Mouse (Mus musculus) adipocyte (in vitro differentiated cells): Measurements from ENCODE around the gene A830005F24Rik.
"Not testable (repeated sequence)": the region's sequence is repeated elsewhere in the genome, so short reads cannot be mapped to it uniquely, and the experiment has no call there.

Experiments
- DNase-seq: peaks from one replicate; pipeline ENCODE4 v3.0.0-alpha.2; 2016; ENCODE audit warnings: low spot score

A830005F24Rik gene

DNA sequence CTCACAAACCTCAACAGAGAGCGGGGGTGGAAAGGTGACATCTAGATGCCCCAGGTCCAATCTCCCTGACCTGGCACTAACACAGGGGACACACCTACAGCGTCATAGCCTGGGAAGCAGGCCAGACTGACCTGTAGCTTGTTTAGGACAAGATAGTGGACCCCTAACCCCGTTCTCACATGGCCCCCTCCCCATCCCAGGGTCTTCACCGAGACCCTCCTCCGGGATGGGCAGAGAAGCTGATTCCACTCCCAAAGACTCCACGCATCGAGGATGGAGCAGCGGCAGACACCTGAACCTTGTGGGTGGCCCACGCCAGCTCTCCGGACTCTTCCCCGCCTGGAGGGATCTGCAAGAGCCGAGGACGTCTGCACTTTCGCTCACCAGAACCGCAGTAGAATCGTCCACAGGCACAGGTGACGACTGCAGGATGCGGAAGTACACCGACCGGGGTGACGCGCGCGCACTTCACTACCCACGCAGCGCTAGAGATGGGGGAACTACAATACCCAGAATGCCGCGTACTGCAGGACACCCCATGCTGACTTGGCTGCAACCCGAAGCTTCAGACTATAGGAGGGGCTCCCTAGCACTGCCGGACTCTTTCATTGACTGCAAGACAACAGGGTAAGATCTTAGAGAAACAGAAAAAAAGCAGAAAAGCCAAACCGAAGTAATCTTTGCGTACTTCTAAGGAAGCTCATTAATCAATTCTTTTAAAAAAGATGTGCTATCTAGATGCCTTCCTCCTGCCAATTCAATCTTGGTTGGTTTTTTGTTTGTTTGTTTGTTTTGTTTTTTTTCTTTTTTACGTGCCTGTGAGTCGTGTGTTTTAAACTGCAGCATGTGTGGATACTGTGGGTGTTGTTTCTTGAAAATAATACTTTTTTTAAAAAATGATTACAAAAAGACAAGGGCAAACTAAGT, at the start of gene A830005F24Rik, which contains the start of gene Zfp169:
Gene A830005F24Rik (plus strand): TSS at position 568 of the 927 bp plus-strand sequence.
Gene Zfp169 (minus strand): TSS at position 449 of the 927 bp plus-strand sequence.
- peak; percentile 70 for DNase-seq

GRCm38 (mm10) chr13:48464170-48464569, 49.2 kb upstream of the A830005F24Rik start:
- peak; percentile 77 for DNase-seq

DNA sequence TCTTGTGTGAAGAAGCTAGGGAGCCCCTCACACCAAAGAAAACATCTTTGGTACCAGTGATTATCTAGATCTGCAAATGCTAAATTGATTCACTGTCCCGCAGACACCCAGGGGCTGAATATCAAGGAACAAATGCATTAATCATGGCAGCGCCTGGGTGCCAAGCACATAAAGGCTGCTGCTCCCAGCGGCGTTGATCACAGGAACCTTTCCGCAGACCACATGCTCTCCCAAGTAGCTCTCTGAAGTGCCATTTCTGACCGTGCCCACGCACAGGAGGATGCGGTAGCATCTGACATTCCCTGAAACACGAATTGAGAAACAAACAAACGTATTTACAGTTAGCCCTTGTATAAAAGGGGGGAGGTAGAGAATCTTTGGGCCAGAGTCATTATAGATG, 47.2 kb upstream of the A830005F24Rik start:
- no peak for DNase-seq

DNA sequence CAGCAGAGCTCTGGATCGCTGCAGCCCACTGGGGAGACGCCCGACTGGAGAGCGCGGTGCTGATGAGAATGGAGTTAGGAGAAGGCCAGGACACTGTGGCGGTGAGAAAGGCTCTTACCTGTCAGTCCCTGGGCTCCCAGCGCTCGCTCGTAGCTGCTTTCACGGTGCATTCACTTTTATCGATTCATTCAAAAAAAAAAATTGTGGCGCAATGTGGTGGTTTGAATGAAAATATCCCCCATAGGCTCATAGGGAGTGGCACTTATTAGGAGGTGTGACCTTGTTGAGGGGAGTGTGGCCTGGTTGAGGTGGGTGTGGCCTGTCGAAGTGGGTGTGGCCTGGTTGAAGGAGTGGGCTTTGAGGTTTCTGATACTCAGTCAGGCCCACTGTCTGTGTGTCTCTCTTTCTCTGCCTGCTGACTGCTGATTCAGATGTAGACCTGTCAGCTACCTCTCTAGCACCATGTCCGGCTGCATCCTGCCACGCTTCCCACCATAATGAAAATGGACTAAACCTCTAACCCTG, 44.7 kb upstream of the A830005F24Rik start:
- no peak for DNase-seq

- DNase-seq, result no peak
Observed at GRCm38 (mm10) chr13:48483606-48484005, 29.8 kb upstream of the A830005F24Rik start.

DNA sequence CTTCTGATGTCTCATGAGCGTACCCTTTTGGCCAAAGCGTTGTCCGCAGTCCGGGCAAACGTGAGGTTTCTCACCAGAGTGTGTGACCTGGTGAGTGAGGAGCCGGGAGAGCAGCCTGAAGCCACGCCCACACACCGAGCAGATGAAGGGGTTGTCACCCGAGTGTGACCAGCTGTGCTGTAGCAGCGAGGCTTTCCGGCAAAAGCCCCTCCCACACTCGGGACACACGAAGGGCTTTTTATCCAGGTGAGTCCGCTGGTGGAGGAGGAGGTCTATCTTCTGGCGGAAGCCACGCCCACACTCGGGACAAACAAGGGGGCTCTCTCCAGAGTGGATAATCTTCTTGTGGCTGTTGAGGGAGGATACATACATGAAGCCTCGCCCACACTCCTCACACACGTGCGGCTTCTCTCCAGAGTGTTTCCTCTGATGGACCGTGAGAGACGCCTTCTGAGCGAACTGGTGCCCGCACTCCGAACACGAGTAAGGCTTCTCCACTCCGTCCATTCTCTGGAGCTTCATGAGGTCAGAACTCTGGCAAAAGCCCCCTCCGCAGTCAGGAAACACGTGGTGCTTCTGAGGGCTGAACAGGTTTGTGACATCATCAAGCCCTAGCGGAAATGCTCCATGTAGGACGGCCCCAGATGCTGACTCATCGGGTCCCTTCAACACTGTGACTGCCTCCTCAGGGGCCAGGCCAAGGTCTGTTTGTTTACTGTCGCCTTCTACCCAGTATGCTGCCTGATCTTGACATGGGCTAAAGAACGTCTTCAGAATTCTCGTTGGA, 22.8 kb upstream of the A830005F24Rik start:
- no peak for DNase-seq

DNA sequence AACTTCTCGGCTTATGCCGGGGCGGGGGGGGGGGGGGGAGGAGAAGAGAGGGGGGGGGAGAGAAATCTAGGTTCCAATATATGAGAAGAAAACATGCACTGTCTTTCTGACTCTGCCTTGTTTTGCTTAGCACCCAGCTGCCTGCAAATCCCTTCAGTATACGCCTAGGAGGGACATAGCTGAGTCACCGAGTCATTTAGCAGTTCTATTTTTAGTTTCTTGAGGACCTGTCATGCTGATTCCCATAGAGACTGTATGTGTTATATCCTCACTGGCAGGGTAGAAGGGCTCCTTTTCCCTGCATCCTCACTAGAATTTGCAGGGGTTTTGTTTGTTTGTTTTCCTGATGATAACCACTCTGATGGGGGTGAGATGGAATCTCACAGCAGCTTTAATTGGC, 20.2 kb upstream of the A830005F24Rik start:
- DNase-seq, result peak; percentile 28

GRCm38 (mm10) chr13:48497693-48498221, 15.6 kb upstream of the A830005F24Rik start:
- peak; percentile 14 for DNase-seq

GRCm38 (mm10) chr13:48498676-48499075, 14.7 kb upstream of the A830005F24Rik start:
- no peak for DNase-seq

GRCm38 (mm10) chr13:48502422-48502821, 10.9 kb upstream of the A830005F24Rik start:
- DNase-seq, result no peak

- no peak for DNase-seq
Observed at GRCm38 (mm10) chr13:48508661-48509060, 4.7 kb upstream of the A830005F24Rik start.

DNA sequence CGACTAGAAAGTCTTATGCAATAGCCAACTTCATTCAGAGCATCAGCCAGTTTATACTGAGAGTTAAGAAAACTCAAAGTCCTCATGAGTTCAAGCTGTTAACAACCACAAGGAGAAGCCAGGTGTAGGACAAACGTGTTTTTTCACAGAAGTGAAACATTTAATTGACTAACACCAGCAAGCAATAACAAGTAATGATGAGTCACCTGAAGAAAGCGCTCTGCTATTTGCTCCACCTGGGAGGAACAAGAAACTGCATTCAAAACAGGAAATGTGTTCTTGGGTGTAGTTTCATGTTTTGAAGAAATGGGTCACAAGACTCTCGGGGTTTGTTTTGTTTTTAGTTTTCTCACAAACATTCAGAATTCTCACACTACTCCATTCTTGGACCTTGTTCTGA, 2.5 kb downstream of the A830005F24Rik start:
- no peak for DNase-seq

- DNase-seq, result not testable (repeated sequence)
Observed at GRCm38 (mm10) chr13:48519122-48519521, 5.8 kb downstream of the A830005F24Rik start.

GRCm38 (mm10) chr13:48525745-48526144, 12.4 kb downstream of the A830005F24Rik start:
- DNase-seq, result no peak

DNA sequence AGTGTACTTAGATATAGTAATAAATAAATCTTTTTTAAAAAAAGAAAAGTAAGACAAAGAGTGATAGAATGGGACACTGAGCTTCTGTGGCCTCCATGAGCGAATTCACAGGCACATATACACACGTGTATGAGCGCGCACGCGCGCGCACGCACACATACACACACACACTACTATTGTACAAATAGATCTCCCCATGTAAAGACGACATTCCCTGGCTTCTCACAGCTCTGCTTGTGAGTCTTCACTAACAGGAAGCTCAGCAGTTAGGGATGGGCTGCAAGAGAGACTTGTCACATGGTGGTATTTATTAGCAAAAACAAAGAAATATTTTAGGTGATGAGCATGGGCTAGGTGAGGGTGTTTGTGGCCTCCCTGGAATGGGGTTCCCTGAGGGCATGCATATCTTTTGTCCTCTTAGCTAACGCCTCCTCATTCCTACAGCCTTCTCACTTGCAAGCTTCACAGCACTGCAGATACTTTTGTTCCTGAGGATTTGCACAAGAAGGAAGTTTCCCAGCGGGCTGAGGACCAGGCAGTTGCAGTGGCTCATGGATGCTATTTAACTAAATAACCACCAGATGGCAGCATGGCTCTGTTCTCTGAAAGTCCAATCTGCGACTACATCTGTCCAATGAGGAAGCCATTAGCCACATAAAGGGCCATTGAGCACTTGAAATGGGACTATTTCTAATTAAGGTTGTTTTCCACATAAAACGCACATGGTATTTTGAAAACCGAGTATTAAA, 14.9 kb downstream of the A830005F24Rik start:
- DNase-seq, result peak; percentile 89

- no peak for DNase-seq
Observed at GRCm38 (mm10) chr13:48529028-48529427, 15.7 kb downstream of the A830005F24Rik start.

DNA sequence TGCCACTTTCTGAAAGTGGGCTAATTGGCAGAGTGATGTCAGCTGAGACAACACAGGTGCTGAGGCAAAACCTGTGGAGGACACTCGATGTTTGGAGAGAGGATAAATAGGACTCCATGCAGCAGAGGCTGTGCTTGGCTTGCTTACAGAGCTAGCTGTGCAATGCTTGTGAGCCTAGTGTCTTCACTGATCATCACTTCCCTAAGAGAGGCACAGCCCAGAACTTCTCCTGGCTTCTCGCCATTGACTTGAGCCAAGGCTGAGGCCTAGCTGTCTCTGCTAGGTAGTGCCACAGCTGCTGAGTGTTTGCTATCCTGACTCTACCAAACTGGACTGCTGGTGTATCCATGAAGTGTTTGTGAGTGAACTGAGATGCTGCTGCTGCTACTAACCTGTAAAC, 17.3 kb downstream of the A830005F24Rik start:
- DNase-seq, result peak; percentile 73

DNA sequence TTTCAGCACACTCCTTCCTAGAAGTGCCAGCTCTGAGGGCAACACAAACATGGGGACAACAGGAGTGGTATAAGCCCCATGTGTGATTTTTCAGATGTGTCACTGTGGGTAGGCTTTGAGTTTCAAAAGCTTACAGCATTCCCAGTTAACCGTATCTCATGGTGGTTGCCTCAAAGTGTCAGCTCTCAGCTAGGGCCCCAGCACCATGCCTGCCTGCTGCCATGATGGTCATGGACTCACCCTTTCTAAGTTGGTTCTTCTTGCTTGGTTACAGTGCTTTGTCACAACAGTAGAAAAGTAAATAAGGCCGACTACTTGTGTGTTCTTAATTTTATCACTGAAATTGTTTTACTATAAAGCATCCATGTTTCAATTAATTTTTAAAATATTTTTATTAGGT, 18.1 kb downstream of the A830005F24Rik start:
- no peak for DNase-seq

DNA sequence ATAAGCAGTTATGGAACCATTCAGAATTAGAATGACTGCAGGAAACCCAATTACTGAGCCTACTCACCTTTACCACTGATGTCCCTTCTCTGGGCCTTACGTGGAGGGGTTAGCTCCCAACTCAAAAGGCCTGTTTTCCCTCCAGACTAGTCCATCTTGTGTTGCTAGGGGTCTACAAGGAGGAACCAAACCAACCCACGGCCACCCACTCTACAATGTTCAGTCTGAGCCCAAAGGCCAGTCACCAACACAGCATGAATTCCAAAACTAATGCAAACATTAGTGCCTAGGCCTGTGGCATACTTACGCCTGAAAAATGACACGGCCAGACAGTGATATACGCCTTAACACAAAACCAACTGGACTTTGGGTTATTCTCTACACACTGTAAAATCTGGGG, 20.1 kb downstream of the A830005F24Rik start:
- no peak for DNase-seq

DNA sequence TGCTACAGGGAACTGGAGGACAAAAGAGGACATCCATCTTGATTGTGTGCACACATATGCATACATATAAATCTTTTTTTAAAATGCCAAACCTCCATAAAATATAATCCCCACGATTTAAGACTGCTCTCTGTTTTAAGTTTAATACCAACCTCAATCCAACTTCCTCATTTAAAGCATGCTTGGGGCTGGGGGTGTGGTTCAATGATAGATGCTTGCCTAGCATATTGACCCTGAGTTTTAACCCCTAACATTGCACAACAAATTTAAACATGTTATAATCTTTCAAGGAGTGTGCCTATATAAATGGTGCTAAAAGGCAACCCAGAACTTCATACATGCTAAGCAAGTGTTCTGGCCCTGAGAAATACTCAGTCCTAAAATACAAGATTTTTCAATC, 27.1 kb downstream of the A830005F24Rik start:
- no peak for DNase-seq

GRCm38 (mm10) chr13:48544391-48544790, 31.0 kb downstream of the A830005F24Rik start:
- no peak for DNase-seq
